Mouse (Mus musculus) megakaryocyte, embryonic 14.5 days (primary cell): ENCODE results near the gene Ccnt1.

Experiments
- FLI1 ChIP-seq: IDR thresholded peaks from 2 replicates; pipeline ENCODE4 v1.6.1; 2012; ENCODE audit warnings: low read length, inconsistent platforms, mixed read lengths
- GATA1 ChIP-seq: IDR thresholded peaks from 3 replicates; pipeline ENCODE4 v1.6.1; 2012; ENCODE audit warnings: mixed read lengths, low read length, inconsistent platforms, borderline replicate concordance

DNA sequence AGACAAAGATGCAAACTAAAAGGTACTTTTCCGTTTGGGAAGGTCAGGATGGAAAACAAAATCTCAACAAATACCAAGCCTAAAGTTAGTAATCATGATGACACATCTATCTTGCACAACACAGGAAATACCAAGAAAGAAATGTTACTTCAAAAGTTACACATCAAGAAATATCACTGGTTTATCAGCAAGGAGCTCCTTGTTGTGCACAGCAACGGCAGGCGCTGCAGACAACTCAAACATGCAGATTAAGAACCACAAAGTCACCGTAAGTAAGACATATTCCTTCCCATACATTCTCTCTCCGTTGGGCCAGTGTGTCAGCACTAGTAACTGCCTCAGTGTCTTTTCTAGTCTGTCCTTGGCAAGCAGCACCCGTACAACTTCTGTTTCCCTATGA lies 29.7 kb downstream of the Ccnt1 start:
- no peak for TF ChIP-seq GATA1
- no peak for TF ChIP-seq FLI1
